9 mouse cellular contexts compared by ENCODE assay signal in genomic region chr14:55458273-55458672, GRCm38 (mm10). TPM values are rescaled to one million over a fixed set of nuclear protein-coding genes. Genes with fewer than 3 reads are reported as not detected.
DNase-seq lines count a peak whose midpoint lies in the region; ATAC-seq and TF ChIP-seq lines count a peak whose summit lies in the region.
"Had no signal": no experiment of that assay in that cellular context is flagged by ENCODE, and none has a peak within 500 bp of the region (broad histone marks: within the 10 kb centered on the region; RNA-seq: fewer than 3 reads in every experiment).

No protein-coding gene starts in this region.

- TF ChIP-seq EP300 in liver, embryonic 14.5 days (IDR thresholded peaks at IDR 0.05; ENCODE audit: low read depth) = no peak

- WGBS in forebrain, embryonic 16.5 days = 26% methylated on average over 10 of the region's 10 CpGs
- 13% methylated on average over 10 of the region's 10 CpGs for WGBS in liver, embryonic 14.5 days (ENCODE audit: insufficient replicate concordance)

- no peak overlapping the region for H3ac ChIP-seq in C2C12 (ENCODE audit: control insufficient read depth, insufficient read length, low read depth)

- TF ChIP-seq CTCF in C2C12 (IDR thresholded peaks at IDR 0.05; ENCODE audit: control insufficient read depth, insufficient read depth, insufficient read length) = peak; percentile 26
- TF ChIP-seq CTCF in G1E (IDR thresholded peaks at IDR 0.05; ENCODE audit: low read depth, low read length) = peak; percentile 69
- TF ChIP-seq CTCF in liver, embryonic 14.5 days (IDR thresholded peaks at IDR 0.05; ENCODE audit: low read depth) = peak; percentile 92

- H3K4me1 ChIP-seq in G1E (ENCODE audit: insufficient read depth, low read depth, low read length) = peaks cover 5% of the 10 kb centered on the region; the same call in 1 of the 2 replicates
- H3K4me1 ChIP-seq in forebrain, embryonic 16.5 days (replicated peaks; ENCODE audit: control insufficient read depth, insufficient read depth, low read length) = 0 out of 2 replicates have a peak, but pooled peaks cover 6% of the 10 kb centered on the region
- no peaks in the 10 kb centered on the region for H3K4me1 ChIP-seq in liver, embryonic 14.5 days (replicated peaks; ENCODE audit: control insufficient read depth in 2 of 2, insufficient read depth in 2 of 2, low read length in 1 of 2)
- H3K4me1 ChIP-seq: limb, embryonic 12.5 days had no signal

- DNase-seq in G1E (ENCODE audit: low spot score) = peak; percentile 71
- DNase-seq in cerebellum, adult 11-12 months = peak; percentile 67
- peak; percentile 81 to 87 for DNase-seq in kidney, postnatal 25 days
- DNase-seq in liver, embryonic 14.5 days (ENCODE audit: low read depth in 3 of 3, low spot score in 3 of 3) = peak; percentile 59 to 66 (median 61)
- peak; percentile 73 for DNase-seq in right cerebral cortex, adult 18-20 months

- H3K36me3 ChIP-seq in C2C12 (ENCODE audit: control insufficient read depth, insufficient read depth) (no peaks in the 10 kb centered on the region), G1E (replicated peaks) (no peaks in the 10 kb centered on the region)
- H3K36me3 ChIP-seq in forebrain, embryonic 16.5 days (ENCODE audit: control insufficient read depth, insufficient read depth) = no peaks in the 10 kb centered on the region
- no peaks in the 10 kb centered on the region for H3K36me3 ChIP-seq in liver, embryonic 14.5 days (replicated peaks; ENCODE audit: control insufficient read depth, insufficient read depth, low read depth)
- H3K36me3 ChIP-seq: limb, embryonic 12.5 days had no signal

- H3K79me2 ChIP-seq in C2C12 (ENCODE audit: control insufficient read depth, insufficient read depth) = no peaks in the 10 kb centered on the region

- H3K79me3 ChIP-seq in C2C12 (ENCODE audit: low read depth) = no peaks in the 10 kb centered on the region

- H3K9me3 ChIP-seq in G1E (replicated peaks) = peaks cover 3% of the 10 kb centered on the region
- peaks cover 3% of the 10 kb centered on the region; the same call in 1 of the 2 replicates for H3K9me3 ChIP-seq in forebrain, embryonic 16.5 days (ENCODE audit: control insufficient read depth, low read length)
- no peaks in the 10 kb centered on the region for H3K9me3 ChIP-seq in liver, embryonic 14.5 days (ENCODE audit: control insufficient read depth, low read length)

- H3K27me3 ChIP-seq in C2C12 (ENCODE audit: control insufficient read depth, insufficient read depth, insufficient read length) = peaks cover 18% of the 10 kb centered on the region
- peaks cover 20% of the 10 kb centered on the region for H3K27me3 ChIP-seq in G1E (ENCODE audit: insufficient read depth, low read length)
- 0 out of 2 replicates have a peak, but pooled peaks cover 2% of the 10 kb centered on the region for H3K27me3 ChIP-seq in forebrain, embryonic 16.5 days (replicated peaks; ENCODE audit: control insufficient read depth, insufficient read depth, low read length)
- no peaks in the 10 kb centered on the region for H3K27me3 ChIP-seq in liver, embryonic 14.5 days (ENCODE audit: control insufficient read depth, insufficient read depth, low read length)
- H3K27me3 ChIP-seq: limb, embryonic 12.5 days had no signal

- H3K27ac ChIP-seq in forebrain, embryonic 16.5 days (ENCODE audit: low read length) = no peak overlapping the region
- H3K27ac ChIP-seq in liver, embryonic 14.5 days = no peak overlapping the region
- H3K27ac ChIP-seq: limb, embryonic 12.5 days had no signal

- no peak overlapping the region for H3K4me3 ChIP-seq in C2C12 (ENCODE audit: insufficient read depth, poor library complexity, severe bottlenecking)
- no peak overlapping the region for H3K4me3 ChIP-seq in G1E (ENCODE audit: low read depth, low read length)
- no peak overlapping the region for H3K4me3 ChIP-seq in forebrain, embryonic 16.5 days (replicated peaks; ENCODE audit: low read length)
- no peak overlapping the region for H3K4me3 ChIP-seq in liver, embryonic 14.5 days (ENCODE audit: insufficient read depth in 1 of 2, low read depth in 2 of 2, low read length in 2 of 2)
- H3K4me3 ChIP-seq: limb, embryonic 12.5 days had no signal

- H3K9ac ChIP-seq in forebrain, embryonic 16.5 days (replicated peaks; ENCODE audit: low read depth, low read length) = no peak overlapping the region
- H3K9ac ChIP-seq in liver, embryonic 14.5 days (replicated peaks) = no peak overlapping the region
- H3K9ac ChIP-seq: limb, embryonic 12.5 days had no signal

- no peak; the same call in 1 of the 2 replicates for ATAC-seq in G1E (ENCODE audit: extremely low read depth, insufficient number of reproducible peaks, low FRiP score, poor library complexity, severe bottlenecking)
- ATAC-seq in forebrain, embryonic 16.5 days = peak; percentile 57
- no peak for ATAC-seq in liver, embryonic 14.5 days (ENCODE audit: insufficient read depth)
- ATAC-seq in activated CD4-positive, CD25-positive, alpha-beta regulatory T cell, adult 4 months = no peak

- no peak overlapping the region for H3K4me2 ChIP-seq in forebrain, embryonic 16.5 days (ENCODE audit: low read length)
- no peak overlapping the region for H3K4me2 ChIP-seq in liver, embryonic 14.5 days (ENCODE audit: low read depth)
- H3K4me2 ChIP-seq: limb, embryonic 12.5 days had no signal

TF ChIP-seq in C2C12, 6 proteins besides CTCF, POLR2A, EP300 and RAD21:
- TF ChIP-seq MAX (IDR thresholded peaks at IDR 0.05) (no peak), USF1 (IDR thresholded peaks at IDR 0.05; ENCODE audit: low read depth) (no peak), MYOD1 (IDR thresholded peaks at IDR 0.05; ENCODE audit: control insufficient read depth, insufficient read length, low read depth) (no peak), CEBPB (IDR thresholded peaks at IDR 0.05; ENCODE audit: low read depth) (no peak), FOSL1 (IDR thresholded peaks at IDR 0.05; ENCODE audit: insufficient read depth, low read length, poor library complexity, severe bottlenecking) (no peak), MYOG (IDR thresholded peaks at IDR 0.05; ENCODE audit: control insufficient read depth, extremely low read depth, insufficient read length) (no peak)

RNA-seq across cellular contexts. Expression of gene Dhrs4, which starts 20.3 kb away (rescaled TPM):
- 45.9 TPM for polyA plus RNA-seq in C2C12 (2012; fragmentation: generic; extraction: Trizol)
- total RNA-seq in G1E (2014; fragmentation: Nextera tagmentation) = 15.5 and 21.1 TPM in 2 replicates
- 47.7 TPM in 2 replicates for total RNA-seq in G1E (2017)
- polyA plus RNA-seq in G1E (2012) = 37.4 and 42.8 TPM in 2 replicates
- 43.3 and 48.2 TPM in 2 replicates for polyA plus RNA-seq in forebrain, embryonic 16.5 days (2015; fragmentation: Nextera tagmentation; extraction: Ambion mirVana)
- polyA plus RNA-seq in liver, embryonic 14.5 days (2012; rRNA removed) = 40.3 and 44.1 TPM in 2 replicates
- polyA plus RNA-seq in liver, embryonic 14.5 days (2014; fragmentation: Nextera tagmentation; extraction: Ambion mirVana) = 40.4 and 42.2 TPM in 2 replicates
- polyA plus RNA-seq in activated CD4-positive, CD25-positive, alpha-beta regulatory T cell, adult 4 months (2017; shearing (Covaris generic)) = 10 to 100 TPM; 39.2 to 42.2 TPM

RNA-seq across cellular contexts. Expression of gene Carmil3, which starts 32.2 kb away (rescaled TPM):
- 0.23 TPM for polyA plus RNA-seq in C2C12 (2012; fragmentation: generic; extraction: Trizol)
- 2.2 TPM in 2 replicates for total RNA-seq in G1E (2014; fragmentation: Nextera tagmentation)
- 2.1 and 2.3 TPM in 2 replicates for total RNA-seq in G1E (2017)
- 0.92 and 1.2 TPM in 2 replicates for polyA plus RNA-seq in G1E (2012)
- polyA plus RNA-seq in forebrain, embryonic 16.5 days (2015; fragmentation: Nextera tagmentation; extraction: Ambion mirVana) = 29.4 and 38.1 TPM in 2 replicates
- 2.6 TPM in 2 replicates for polyA plus RNA-seq in liver, embryonic 14.5 days (2012; rRNA removed)
- 0.32 and 0.45 TPM in 2 replicates for polyA plus RNA-seq in liver, embryonic 14.5 days (2014; fragmentation: Nextera tagmentation; extraction: Ambion mirVana)
- polyA plus RNA-seq in activated CD4-positive, CD25-positive, alpha-beta regulatory T cell, adult 4 months (2017; shearing (Covaris generic)) = not detected

RNA-seq across cellular contexts. Expression of gene Cpne6, which starts 52.0 kb away (rescaled TPM):
- polyA plus RNA-seq in C2C12 (2012; fragmentation: generic; extraction: Trizol) (not detected), G1E (2012) (0.03 and 0.06 TPM in 2 replicates)
- total RNA-seq in G1E (2014; fragmentation: Nextera tagmentation) (not detected in 2 replicates), G1E (2017) (0.06 and 0.11 TPM in 2 replicates)
- polyA plus RNA-seq in forebrain, embryonic 16.5 days (2015; fragmentation: Nextera tagmentation; extraction: Ambion mirVana) = 9.9 and 18.0 TPM in 2 replicates
- polyA plus RNA-seq in liver, embryonic 14.5 days (2012; rRNA removed) = 0.05 and 0.06 TPM in 2 replicates
- not detected in 2 replicates for polyA plus RNA-seq in liver, embryonic 14.5 days (2014; fragmentation: Nextera tagmentation; extraction: Ambion mirVana)
- polyA plus RNA-seq in activated CD4-positive, CD25-positive, alpha-beta regulatory T cell, adult 4 months (2017; shearing (Covaris generic)) = not detected

Comparison
In these comparisons a context has a peak if more than half of its experiments do, and no peak if none do; other contexts are left out.
1. CTCF ChIP-seq: peak in every context shown above with its lines; median percentile 92 in liver, embryonic 14.5 days; 69 in G1E; 26 in C2C12.
2. RNA of gene Cpne6, which starts 52.0 kb away (polyA plus RNA-seq): 9.9 to 18.0 TPM in forebrain, embryonic 16.5 days; 0.05 to 0.06 TPM in liver, embryonic 14.5 days, 0.03 to 0.06 TPM in G1E, not detected in C2C12 (single experiment) and not detected in activated CD4-positive, CD25-positive, alpha-beta regulatory T cell, adult 4 months; every median in the first group is over 10 times any median in the second.
3. Peak in every context shown above with its lines, with median percentiles within 50 percentile points of each other: DNase-seq.